Mouse (Mus musculus) lung, embryonic 14.5 days (tissue): ENCODE data around the gene Med13l. TPM values are rescaled to one million over a fixed set of nuclear protein-coding genes. Genes with fewer than 3 reads are reported as not detected.

Experiments used
- ATAC-seq: fragments of 200-750 bp; cut with Nextera tagmentation; 2 replicates; pipeline ENCODE4 v1.8.0; 2017; ENCODE audit warnings: mild to moderate bottlenecking, moderate TSS enrichment, moderate library complexity; ENCODE audit not compliant: insufficient read depth
- DNase-seq: peaks from one replicate; pipeline ENCODE4 v3.0.0-alpha.2; 2015
- H3K27ac ChIP-seq: fragments of 300-500 bp; sonication (generic); 2 replicates; pipeline ENCODE4 v1.5.1; 2014; ENCODE audit warnings: low read depth, mild to moderate bottlenecking, moderate library complexity
- H3K27me3 ChIP-seq: fragments of 300-500 bp; sonication (generic); 2 replicates; pipeline ENCODE4 v1.6.1; 2014; ENCODE audit warnings: low read length, control low read depth; ENCODE audit not compliant: insufficient read depth
- H3K36me3 ChIP-seq: fragments of 300-500 bp; sonication (generic); 2 replicates; pipeline ENCODE4 v1.6.1; 2014; ENCODE audit warnings: control low read depth; ENCODE audit not compliant: insufficient read depth
- H3K4me1 ChIP-seq: fragments of 300-500 bp; sonication (generic); 2 replicates; pipeline ENCODE4 v1.6.1; 2014; ENCODE audit warnings: antibody characterized with exemption, control low read depth; ENCODE audit not compliant: insufficient read depth
- H3K4me2 ChIP-seq: fragments of 300-500 bp; sonication (generic); 2 replicates; pipeline ENCODE4 v1.6.1; 2014; ENCODE audit warnings: mild to moderate bottlenecking
- H3K4me3 ChIP-seq: fragments of 300-500 bp; sonication (generic); 2 replicates; pipeline ENCODE4 v1.5.1; 2014; ENCODE audit warnings: low read depth, low read length
- H3K9ac ChIP-seq: fragments of 300-500 bp; sonication (generic); 2 replicates; pipeline ENCODE4 v1.6.1; 2014
- H3K9me3 ChIP-seq: fragments of 300-500 bp; sonication (generic); 2 replicates; pipeline ENCODE4 v1.6.1; 2016; ENCODE audit warnings: low read depth, low read length, control low read depth
- CTCF ChIP-seq: IDR thresholded peaks from 2 replicates; pipeline ENCODE4 v1.5.1; 2016; ENCODE audit warnings: antibody characterized with exemption, low read depth
- WGBS: fragments of 180-500 bp; shearing (Covaris S2); extraction: QIAGEN DNeasy Blood & Tissue Kit; methylation state at CpG from one replicate; pipeline ENCODE4 v1.1.7; 2014; 5-methylcytosine and 5-hydroxymethylcytosine counted together
- polyA plus RNA-seq: library from polyadenylated mRNA; unstranded; fragments of >200 nt; fragmentation: Nextera tagmentation; extraction: Ambion mirVana; gene quantifications from 2 replicates; pipeline ENCODE4 v1.2.1, GENCODE M21; 2014

Gene Med13l
- polyA plus RNA-seq, 1 experiment from 2014 or later, result 14.1 TPM

DNA sequence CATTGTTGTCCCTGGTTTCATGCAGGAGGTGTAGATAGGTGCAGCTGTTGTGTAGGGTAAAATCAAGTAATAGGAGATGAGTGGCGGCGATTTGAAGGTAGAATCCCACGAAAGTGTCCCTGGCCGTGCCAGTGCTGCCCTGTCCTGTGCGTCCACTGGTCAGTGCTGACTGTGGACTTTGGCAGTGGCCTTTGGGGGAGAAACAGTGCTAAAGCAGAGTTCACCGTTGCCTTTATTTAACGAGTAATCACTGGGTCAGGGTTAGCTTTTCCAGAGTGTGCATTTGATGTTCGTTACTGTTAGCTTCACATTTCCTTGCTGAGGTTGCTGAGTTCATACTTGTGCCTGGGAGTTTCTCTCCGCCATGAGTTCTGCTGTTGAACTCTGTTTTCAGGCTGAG, 133.5 kb downstream of the Med13l start:
- no peak overlapping the region for H3K4me3 ChIP-seq
- H3K36me3 ChIP-seq, result no peaks in the 10 kb centered on the region
- H3K9me3 ChIP-seq, result no peaks in the 10 kb centered on the region
- H3K27me3 ChIP-seq, result no peaks in the 10 kb centered on the region
- no peak overlapping the region for H3K4me2 ChIP-seq
- H3K27ac ChIP-seq, result no peak overlapping the region
- DNase-seq (no peak), ATAC-seq (no peak)
- no peaks in the 10 kb centered on the region for H3K4me1 ChIP-seq
- 87% methylated on average over 9 of the region's 9 CpGs for WGBS
- H3K9ac ChIP-seq, result no peak overlapping the region
- TF ChIP-seq CTCF, result no peak

DNA sequence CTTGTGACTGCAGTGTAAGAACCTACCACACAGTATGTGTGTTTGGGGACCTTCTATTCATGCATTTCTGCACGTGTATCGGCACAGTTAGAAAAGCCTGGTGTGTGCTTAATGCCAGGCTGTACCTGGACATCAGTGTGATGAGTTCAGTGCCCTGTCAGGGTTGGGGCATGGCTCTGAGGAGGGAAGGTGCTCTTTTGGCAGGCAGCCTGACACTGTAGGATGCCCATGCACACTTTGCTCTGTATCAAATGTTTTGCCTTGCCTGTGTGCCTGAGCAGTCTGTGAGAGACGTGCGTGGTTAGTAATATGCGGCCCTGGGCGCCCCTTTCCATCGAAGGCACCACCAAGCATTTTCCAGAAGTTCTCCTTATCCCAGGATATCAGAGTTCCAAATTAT, 136.6 kb downstream of the Med13l start:
- DNase-seq, result no peak
- Histone ChIP-seq H3K4me1 (peaks cover 5% of the 10 kb centered on the region; the same call in 1 of the 2 replicates), H3K27me3 (no peaks in the 10 kb centered on the region), H3K9ac (no peak overlapping the region), H3K36me3 (no peaks in the 10 kb centered on the region), H3K4me2 (no peak overlapping the region), H3K9me3 (no peaks in the 10 kb centered on the region), H3K4me3 (no peak overlapping the region), H3K27ac (no peak overlapping the region)
- 89% methylated on average over 7 of the region's 7 CpGs for WGBS
- no peak for TF ChIP-seq CTCF
- no peak for ATAC-seq

DNA sequence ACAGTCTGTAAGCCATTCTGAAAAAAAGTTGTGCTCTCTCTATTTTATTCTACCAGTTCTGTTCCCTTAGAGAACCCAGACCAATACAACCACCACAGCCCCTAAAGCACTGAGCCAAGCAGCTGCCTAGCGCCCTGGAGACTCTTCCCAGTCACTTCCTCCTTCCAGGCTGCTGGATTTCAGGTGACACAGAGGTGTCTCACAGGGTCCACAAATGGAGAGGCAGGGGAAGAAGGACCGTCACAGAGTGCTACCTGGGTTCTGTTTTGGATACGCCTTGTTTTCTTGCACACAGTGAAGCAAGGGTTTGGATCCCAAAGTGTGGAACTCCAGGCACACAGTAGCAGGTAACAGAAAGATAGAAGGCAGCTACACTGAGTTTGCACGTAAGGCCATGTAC, 140.5 kb downstream of the Med13l start:
- Histone ChIP-seq H3K27ac (no peak overlapping the region), H3K4me2 (no peak overlapping the region), H3K9me3 (no peaks in the 10 kb centered on the region), H3K9ac (no peak overlapping the region), H3K4me1 (peaks cover 9% of the 10 kb centered on the region), H3K4me3 (no peak overlapping the region), H3K27me3 (no peaks in the 10 kb centered on the region), H3K36me3 (no peaks in the 10 kb centered on the region)
- ATAC-seq, result no peak
- DNase-seq, result no peak
- TF ChIP-seq CTCF, result no peak
- 74% methylated on average over 4 of the region's 4 CpGs for WGBS

DNA sequence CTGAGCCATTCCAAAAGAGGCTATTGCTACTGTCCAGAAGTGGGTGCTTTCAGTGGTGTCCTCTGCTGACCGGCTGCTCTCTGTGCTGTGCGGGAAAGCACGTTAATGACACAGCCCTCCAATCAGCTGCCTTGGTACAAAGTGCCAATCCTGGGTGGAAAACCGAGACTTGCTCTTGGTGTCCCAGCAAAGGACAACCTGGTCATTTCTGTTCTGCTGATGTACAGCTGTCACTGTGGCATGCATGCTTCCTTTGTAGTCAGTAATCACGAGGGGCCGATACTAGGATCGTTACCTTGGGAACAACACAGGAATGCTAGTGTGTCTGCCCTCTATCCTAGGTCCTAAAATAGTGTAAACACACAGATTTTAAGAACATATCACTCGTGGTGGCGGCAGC, 142.2 kb downstream of the Med13l start:
- WGBS, result 26% methylated on average over 9 of the region's 9 CpGs
- TF ChIP-seq CTCF, result no peak
- Histone ChIP-seq H3K4me2 (no peak overlapping the region), H3K27ac (no peak overlapping the region), H3K4me1 (peaks cover 9% of the 10 kb centered on the region), H3K9ac (no peak overlapping the region), H3K4me3 (no peak overlapping the region), H3K27me3 (no peaks in the 10 kb centered on the region), H3K36me3 (no peaks in the 10 kb centered on the region), H3K9me3 (no peaks in the 10 kb centered on the region)
- ATAC-seq (no peak), DNase-seq (no peak)

DNA sequence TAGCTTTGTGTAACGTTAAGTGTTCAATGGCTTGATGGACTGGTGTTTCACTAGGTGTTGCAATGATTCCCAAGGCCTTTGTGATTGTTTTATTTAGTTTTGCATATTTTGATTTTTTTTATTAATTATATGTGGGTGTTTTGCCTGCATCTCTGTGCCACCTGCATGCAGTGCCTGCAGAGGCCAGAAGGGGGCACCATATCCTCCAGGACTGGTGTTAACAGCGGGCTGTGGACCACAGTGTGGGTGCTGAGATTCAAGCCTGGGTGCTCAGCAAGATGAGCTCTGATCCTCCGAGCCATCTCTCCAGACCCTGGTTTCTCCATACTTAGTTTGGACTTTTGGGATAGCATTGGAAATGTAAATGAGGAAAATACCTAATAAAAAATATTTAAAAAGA, 143.7 kb downstream of the Med13l start:
- no peak overlapping the region for H3K27ac ChIP-seq
- no peak overlapping the region for H3K4me3 ChIP-seq
- no peak for ATAC-seq
- no peaks in the 10 kb centered on the region for H3K27me3 ChIP-seq
- H3K4me1 ChIP-seq, result peaks cover 14% of the 10 kb centered on the region
- DNase-seq, result no peak
- TF ChIP-seq CTCF, result peak; percentile 63
- 85% methylated on average over 3 of the region's 3 CpGs for WGBS
- no peaks in the 10 kb centered on the region for H3K36me3 ChIP-seq
- H3K9me3 ChIP-seq, result no peaks in the 10 kb centered on the region
- H3K4me2 ChIP-seq, result no peak overlapping the region
- no peak overlapping the region for H3K9ac ChIP-seq

DNA sequence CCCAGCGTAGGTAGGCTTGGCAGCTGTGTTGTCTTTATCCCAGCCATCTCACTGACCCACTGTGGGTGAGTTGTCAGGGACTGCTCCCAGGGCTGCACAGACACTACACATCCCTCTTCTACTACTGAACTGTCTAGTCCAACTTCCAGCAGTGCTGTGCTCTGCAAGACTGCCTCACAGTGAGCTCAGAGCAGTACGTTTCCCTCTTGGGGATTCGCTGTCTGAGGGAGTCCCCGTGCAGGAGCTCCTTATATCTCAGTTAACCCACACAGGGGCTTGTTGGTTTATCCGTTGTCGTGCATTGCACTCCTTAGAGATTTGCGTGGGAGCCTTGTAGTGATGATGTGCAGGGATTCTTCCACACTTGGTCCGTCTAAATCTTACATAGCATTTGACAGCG, 144.5 kb downstream of the Med13l start:
- ATAC-seq (no peak), DNase-seq (no peak)
- WGBS, result 76% methylated on average over 9 of the region's 9 CpGs
- H3K4me1 ChIP-seq, result peaks cover 14% of the 10 kb centered on the region
- H3K4me3 ChIP-seq, result no peak overlapping the region
- no peak overlapping the region for H3K4me2 ChIP-seq
- no peak for TF ChIP-seq CTCF
- H3K36me3 ChIP-seq, result no peaks in the 10 kb centered on the region
- H3K27ac ChIP-seq, result no peak overlapping the region
- no peaks in the 10 kb centered on the region for H3K27me3 ChIP-seq
- no peaks in the 10 kb centered on the region for H3K9me3 ChIP-seq
- H3K9ac ChIP-seq, result no peak overlapping the region

DNA sequence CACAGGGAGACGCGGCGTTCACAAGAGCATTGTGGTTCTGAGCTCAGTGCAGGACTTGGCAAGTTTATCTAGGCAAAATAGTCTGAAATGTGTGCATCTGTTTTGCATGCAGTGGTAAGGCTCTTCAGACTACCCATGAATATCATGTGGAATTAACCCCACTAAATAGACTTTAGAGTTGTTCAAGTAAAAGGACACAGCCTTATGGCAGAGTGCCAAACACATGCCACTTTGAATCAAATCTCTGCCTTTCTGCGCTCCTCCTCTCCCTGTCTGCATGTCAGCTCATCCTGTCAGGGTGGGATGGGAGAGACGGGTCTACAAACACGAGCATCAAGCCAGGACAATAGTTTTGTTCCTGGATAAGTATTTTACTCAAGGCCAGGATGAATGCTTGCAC, 145.5 kb downstream of the Med13l start:
- ATAC-seq, result no peak
- Histone ChIP-seq H3K9ac (no peak overlapping the region), H3K4me1 (peaks cover 13% of the 10 kb centered on the region)

DNA sequence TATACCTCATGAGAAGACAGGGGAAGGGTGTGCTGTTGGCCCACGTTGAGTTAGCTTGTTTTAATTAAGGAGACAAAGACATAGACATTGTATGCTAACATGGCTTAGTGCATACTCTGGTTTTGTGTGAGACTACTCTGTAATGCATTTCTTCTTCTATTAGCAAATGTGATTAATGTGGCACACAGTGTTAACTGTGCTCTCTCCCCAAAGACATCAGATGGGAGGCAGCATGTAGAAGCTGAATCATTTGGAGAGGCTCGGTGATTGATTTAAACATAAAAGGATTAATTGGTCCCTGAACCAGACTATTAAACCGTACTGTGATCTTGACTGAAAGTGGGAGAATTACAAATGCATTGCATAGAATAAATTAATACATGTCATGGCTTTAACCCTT, 145.9 kb downstream of the Med13l start:
- DNase-seq (no peak), ATAC-seq (no peak)
- TF ChIP-seq CTCF, result no peak
- H3K9ac ChIP-seq, result no peak overlapping the region
- H3K36me3 ChIP-seq, result no peaks in the 10 kb centered on the region
- H3K9me3 ChIP-seq, result no peaks in the 10 kb centered on the region
- no peak overlapping the region for H3K4me3 ChIP-seq
- H3K4me1 ChIP-seq, result peaks cover 9% of the 10 kb centered on the region; the same call in 1 of the 2 replicates
- H3K27ac ChIP-seq, result no peak overlapping the region
- H3K27me3 ChIP-seq, result no peaks in the 10 kb centered on the region
- no peak overlapping the region for H3K4me2 ChIP-seq
- WGBS, result 58% methylated on average over 3 of the region's 3 CpGs

More for the DNA sequence above, 145.5 kb downstream of the Med13l start:
- peak; percentile 47 for DNase-seq
- Histone ChIP-seq H3K9me3 (no peaks in the 10 kb centered on the region), H3K27me3 (no peaks in the 10 kb centered on the region), H3K27ac (no peak overlapping the region), H3K36me3 (no peaks in the 10 kb centered on the region), H3K4me2 (no peak overlapping the region), H3K4me3 (no peak overlapping the region)
- 57% methylated on average over 6 of the region's 6 CpGs for WGBS
- TF ChIP-seq CTCF, result no peak
